Mouse (Mus musculus): ENCODE results near the gene Cks2.

The Cks2 gene

GRCm38 (mm10) chr13:51685290-51685966, 40.4 kb downstream of the Cks2 start:
- no peak for DNase-seq

- DNase-seq = no peak
These were observed 41.9 kb downstream of the Cks2 start for GRCm38 (mm10) chr13:51686966-51687365.

- no peak for DNase-seq
These were observed 43.7 kb downstream of the Cks2 start for GRCm38 (mm10) chr13:51688688-51689087.

GRCm38 (mm10) chr13:51696481-51696880, 51.4 kb downstream of the Cks2 start:
- no peak for DNase-seq

GRCm38 (mm10) chr13:51697455-51697854, 52.4 kb downstream of the Cks2 start:
- DNase-seq = no peak

GRCm38 (mm10) chr13:51697897-51698296, 52.9 kb downstream of the Cks2 start:
- DNase-seq = no peak

- peak; percentile 47 for DNase-seq
These were observed 53.3 kb downstream of the Cks2 start for GRCm38 (mm10) chr13:51698318-51698717.
